Mouse (Mus musculus) G1E-ER4 (cell line): ENCODE measurements around the gene Hoxa7. TPM values are rescaled to one million over a fixed set of nuclear protein-coding genes. Genes with fewer than 3 reads are reported as not detected.

Experiments
- GATA1 ChIP-seq: IDR thresholded peaks from one replicate; pipeline ENCODE4 v1.8.0; 2012; ENCODE audit warnings: low read length, inconsistent platforms
- polyA plus RNA-seq: library from polyadenylated mRNA; stranded (reverse); fragments of >175 nt; gene quantifications from 2 replicates; pipeline ENCODE4 v1.2.3, GENCODE M21; 2012

Gene Hoxa7
- polyA plus RNA-seq = not detected in 2 replicates

DNA sequence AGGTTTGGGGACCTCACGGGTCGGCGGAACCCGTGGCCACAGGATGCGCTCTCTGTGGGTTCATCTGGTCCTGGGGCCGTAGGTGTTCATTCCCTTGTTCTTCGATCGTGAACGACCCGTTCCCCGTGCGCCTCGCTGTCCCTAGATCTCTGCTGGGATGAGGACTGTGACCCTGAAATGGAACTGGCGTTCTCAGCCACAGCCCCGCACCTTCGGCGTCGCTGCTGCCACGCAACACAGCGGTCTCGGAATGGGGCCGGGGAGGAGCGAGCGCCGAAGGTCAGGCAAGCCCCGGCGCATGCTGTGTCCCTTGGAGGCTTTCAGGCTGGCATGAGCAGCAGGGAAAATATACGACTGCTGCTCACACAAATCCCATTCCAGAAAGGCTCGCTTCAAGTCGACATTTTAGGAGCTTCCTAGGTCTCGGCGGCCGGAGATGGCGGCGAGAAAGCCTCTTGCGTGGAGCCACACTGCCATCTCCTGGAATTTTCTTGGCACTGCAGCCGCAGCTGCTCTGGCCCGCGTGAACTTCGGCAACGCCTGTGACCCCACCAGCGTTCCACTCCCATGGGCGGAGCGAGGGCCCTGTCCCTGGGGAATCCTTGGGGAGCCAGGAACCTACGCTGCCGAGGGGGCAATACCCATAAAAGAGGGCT is at the start of gene Hoxa7:
Gene Hoxa7, minus strand, starts transcription at position 518 of the 656 bp plus-strand sequence.
- TF ChIP-seq GATA1 = no peak

DNA sequence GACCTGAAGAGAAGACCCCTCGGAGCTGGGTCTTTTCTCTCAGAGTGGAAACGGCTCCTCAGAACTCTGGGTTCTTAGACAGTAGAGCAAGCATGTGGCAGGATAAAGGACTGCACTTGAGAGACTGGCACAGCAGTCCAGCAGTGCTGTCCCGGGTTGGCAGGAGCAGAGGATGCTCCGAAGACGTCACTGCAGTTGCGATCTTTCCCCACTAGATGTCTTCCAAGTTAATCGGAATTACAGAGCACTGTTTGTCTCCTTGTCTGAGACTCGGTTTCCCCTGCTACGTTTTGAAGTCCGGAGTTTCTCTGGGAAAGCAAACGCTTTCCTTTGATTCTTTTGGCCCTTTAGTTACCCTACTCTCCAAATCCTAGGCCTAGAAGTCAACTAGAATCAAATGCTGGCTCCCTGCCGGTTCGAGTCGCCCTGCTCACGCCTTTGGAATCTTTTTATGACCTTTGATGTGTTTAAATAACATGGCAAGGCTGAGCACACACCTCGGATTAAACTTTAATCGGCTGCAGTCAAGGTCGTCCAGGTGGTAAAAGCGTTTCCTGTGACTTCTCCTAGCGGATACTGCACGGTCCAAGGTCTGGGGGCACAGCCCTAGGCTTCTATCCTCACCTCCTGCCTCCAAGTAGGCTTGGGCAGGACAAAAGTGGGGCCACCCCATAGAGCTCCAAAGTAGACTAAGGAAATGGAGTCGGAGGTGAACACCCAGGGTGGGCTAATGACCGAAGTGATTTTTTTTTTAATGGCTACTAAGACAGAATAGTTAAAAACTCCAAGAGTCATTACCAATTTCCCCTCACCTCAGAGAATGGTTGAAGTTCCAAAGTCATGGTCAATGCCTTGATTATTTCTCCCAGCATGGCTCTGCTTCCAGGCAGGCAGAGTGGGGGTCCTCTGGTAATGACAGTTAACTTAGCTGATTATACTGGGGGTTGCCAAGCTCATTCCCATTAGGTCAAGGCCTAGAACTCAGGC is 49.1 kb upstream of the Hoxa7 start:
- no peak for TF ChIP-seq GATA1

DNA sequence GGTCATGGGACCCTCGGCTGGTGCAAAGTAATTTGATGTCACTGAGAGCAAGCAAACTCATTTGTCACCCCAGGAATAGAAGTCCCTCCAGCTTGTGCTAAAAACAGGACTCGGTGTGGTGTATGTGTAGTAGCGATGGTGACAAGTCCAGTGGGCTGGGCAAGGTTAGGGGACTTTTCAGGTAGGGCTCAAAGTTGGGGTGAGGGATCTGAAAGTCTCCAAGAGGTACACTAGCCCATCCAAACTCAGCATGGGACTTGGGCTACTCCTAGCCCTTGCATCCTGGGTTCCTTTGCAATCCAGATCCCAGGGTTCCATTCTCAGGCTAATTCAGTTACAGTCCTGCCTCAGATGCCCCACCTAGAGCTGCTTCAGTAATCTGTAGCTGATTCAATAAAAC is 47.1 kb upstream of the Hoxa7 start:
- no peak for TF ChIP-seq GATA1

DNA sequence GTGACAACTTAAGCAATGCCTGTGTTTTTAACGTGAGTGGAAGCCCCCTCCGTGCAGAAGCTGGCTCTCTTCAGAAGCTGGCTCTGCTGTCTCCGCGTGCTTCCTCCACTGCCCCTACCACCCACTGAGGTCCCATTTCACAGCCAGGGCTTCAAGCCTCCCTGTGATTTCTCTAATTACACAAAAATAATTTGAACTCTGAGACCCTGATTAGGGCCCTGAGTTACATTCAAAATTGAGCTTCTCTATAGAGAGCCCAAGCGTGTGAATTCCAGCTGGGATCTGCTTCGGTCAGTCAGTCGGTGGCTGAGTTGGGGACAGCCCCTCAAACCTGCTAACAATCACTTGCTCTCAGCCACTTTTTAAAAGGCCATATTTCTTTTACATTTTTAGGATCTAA is 46.7 kb upstream of the Hoxa7 start:
- no peak for TF ChIP-seq GATA1

DNA sequence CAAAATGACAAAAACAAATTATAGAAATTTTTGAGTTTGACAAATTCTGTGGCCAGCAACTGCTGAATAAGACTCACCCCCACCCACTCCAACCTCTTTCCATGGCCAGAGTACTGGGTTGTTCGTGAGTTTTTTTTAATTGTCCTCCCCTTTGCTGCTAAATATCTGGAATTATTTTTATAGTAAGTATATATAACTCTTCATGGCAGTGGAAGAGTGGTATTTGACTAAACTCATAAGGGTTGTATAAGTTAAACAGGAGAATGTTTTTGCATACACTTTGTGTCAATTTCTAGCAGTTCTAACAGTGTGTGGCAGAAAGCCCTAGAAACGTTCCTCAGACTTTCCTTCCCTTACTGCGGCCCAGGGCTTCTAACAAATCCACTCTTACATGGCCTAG is 46.0 kb upstream of the Hoxa7 start:
- no peak for TF ChIP-seq GATA1

DNA sequence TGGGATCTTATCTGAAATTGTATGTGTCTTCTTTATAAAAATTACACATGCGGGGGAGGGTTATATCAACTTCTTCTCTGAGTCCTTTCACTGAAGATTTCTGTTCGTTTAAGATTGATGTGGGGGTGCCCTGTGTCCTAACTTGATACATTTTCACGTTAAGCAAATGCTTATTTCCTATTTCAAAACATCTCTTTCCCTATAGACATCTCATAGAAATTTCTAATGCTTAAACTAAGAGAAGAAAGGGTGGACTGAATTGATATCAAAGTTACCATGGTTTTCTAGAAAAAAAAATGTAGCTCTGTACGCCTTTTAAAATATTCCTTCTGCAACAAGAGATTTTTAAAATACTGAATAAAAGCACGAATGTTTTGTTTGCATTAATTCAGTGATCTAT is 45.6 kb upstream of the Hoxa7 start:
- TF ChIP-seq GATA1 = no peak

DNA sequence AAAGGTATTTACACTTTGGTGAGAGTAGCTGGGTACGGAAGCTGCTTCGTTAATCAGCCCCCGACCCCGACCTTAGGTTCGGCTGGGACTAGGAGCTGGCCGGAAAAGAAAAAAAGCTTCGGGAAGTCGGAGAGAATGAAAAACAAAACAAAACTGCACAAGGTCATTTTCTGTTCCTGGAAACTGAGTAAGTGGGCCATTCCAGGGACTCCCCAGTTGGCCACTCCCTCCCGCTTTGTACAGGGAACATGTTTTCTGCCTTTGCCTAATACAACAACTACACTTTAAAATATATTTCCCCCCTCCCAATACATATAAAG is 45.0 kb upstream of the Hoxa7 start:
- no peak for TF ChIP-seq GATA1

DNA sequence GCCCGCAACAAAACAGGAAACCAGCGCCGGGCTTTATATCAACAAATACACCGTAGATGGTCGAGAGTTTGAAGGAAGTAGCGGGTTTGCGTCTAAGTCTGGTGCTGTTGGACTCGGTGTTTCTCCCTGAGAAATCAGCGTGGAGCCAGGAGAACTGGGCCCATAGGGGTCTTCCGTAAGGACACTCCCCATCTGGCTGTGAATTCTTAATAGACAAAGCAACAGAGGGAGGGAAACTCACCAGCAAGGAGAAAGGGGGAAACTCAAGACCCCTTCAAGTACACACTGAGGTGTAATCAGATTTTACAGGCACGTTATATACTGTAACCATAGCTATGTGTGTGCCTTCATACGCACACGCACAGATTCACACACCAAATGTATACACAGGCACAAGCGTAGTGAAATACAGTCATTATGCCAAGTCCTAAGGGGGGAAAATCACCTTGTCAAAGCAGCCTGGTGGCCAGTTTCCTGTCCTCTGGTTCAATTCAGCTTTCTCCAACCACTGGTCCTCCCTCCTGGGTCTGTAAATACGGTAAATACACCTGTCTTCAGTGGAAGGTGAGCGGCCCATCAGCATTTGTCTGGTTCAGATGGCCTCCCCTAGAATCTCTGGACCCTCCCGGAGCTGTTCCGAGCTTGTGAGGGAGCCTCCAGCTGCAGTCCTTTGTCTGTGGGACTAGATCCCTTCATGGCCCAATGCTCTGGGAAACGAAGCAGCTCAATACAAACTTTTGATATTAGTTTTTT is 44.4 kb upstream of the Hoxa7 start:
- TF ChIP-seq GATA1 = no peak

DNA sequence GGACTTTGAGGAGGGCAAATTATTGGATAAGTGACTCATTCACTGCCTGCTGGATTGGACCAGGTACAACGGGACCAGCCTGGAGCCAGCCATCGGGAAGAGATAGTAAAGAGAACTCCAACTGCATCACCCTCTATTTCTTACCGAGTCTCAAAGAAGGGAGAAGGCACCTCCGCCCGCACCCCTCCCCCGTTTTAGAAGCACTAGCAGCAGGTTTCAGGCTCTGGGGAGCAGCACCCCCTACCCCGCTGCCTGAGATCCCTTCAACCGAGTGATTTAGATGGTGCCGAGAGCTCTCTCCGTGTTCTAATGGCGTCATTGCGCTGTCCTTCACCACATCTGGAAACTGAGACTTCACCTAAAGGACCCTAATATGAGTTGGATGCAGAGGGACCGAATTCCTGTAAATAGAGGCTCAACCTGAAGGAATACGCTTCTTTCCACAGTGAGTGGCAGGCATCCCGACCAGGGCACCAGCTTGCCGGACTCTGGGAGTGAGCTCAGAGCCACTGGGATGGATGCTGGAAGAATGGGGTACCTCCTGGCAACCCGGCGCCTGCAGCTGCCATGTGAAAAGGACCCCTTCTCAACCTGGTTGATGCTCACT is 43.8 kb upstream of the Hoxa7 start:
- TF ChIP-seq GATA1 = no peak

DNA sequence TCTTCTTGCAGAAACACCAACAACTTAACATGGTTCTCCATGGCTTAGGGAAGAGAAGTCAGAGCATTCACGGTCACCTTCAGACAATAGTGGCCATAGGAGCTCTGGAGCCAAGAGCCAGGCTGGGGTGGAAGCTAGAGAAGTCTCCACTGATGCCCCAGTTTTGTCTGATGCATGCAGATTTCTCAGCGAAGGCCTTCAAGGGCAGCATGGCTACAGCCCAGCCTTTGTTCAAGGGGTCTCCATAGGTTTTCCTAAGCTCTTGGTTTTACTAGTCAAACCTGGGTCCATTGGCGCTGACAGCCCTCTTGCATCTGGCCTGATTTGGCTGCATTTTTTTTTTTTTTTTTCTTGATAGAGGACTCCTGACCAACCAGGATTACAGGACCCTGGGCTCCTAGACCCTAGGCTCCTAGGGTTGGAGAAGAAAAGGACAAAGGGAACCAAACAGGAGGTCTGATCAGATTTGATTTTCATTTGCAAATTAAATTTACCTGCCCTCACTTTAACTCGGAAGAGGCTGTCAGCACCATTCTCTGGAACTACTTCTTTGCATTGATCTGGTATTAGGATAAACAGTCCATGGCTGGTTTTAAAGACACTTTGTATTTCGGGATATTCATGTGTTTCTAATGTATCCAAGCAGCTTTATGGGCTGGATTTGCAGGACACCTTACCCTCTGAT is 42.6 kb upstream of the Hoxa7 start:
- TF ChIP-seq GATA1 = no peak

DNA sequence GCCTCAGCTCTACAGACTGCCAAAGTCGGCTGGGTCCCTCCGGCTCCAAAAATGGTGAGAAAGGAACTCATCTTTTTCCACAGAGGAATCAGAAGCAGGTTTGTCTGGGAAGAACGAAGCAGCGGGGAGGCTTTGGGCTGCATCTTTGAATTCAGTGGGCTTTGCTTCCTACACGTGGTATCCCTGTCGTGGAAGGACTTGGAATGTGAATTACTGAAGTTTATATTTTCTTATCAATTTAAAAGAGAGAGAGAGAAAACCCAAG is 41.6 kb upstream of the Hoxa7 start:
- TF ChIP-seq GATA1 = no peak

DNA sequence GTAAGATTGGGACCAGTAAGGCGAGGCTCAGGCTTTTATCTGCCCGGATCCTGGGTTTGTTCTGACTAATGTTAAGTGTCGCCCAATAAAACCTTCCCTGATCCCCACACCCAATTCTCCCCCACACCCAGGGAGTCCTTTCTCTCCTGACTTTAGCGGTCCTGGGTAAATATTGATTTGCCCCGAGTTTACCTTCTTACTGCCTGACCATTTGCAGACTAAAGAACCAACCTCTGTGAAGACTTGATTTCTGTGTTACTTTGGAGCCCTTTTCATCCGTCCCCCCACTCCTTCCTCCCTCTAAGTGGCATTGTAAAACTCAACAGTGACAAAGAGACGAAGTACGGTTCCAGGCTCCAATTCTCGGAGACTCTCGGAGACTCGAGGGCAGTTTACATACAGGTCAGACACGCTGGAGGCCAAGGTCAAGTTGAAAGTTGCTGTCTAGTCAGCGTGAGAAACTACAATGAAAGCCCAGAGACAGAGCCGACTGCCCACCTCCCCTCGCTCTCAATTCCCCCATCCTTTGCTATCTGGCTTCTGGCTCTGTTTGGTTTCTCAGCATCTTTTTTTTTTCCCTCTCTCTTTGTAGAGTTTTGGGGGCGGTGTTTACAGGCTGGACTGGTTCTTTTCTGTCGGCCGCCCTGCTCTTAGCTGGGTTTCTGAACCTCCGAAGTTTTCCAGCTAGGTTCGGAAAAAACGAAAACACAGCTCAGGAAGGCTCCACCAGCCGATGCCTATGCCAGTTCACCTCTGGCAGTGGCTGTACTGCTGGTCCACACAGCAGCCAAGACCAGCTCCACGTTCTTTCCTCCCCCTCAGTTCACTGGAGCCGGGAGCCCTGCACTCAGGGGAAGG is 41.0 kb upstream of the Hoxa7 start:
- TF ChIP-seq GATA1 = no peak

DNA sequence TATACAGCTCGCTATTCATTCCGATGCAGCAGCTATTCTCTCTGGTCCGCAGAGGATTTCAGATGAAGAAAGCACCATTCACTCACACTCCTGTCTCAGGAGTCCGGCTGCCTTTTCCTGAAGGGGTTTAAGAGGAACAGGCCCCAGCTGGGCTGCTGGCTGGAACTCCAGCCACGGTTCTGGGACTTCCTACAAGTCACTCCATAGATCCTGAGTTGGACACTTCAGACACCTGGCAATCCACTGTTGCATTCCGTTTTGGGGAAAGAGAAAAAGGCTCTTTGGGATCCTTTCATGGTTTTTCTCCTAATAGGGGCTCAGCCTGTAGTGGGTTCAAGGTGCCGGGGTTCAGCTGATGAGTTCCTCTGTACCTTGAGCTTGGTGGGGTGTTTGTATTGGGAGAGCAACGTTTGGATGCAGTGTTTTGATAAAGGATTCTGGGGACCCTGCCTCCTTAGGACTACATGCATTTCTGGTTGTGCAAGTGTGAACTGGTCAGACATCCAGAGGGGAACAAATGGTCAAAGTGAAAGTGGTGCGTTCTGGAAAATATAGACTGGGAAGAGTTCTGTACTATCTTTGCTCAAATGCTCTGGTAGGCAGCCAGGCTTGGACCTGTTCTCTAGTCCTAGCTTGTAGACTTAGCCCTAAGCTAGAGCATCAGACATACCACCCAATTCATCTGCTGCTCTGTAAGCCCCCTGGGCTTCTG is 40.3 kb upstream of the Hoxa7 start:
- TF ChIP-seq GATA1 = no peak
